Mouse (Mus musculus) olfactory bulb, adult 2 months (tissue): ENCODE results near the gene Gmeb1.

Experiments
- CTCF ChIP-seq: fragments of 200-500 bp; IDR thresholded peaks from 2 replicates; pipeline ENCODE4 v1.5.1; 2012; ENCODE audit warnings: low read depth, mild to moderate bottlenecking, low read length, moderate library complexity; ENCODE audit not compliant: insufficient read depth
- POLR2A ChIP-seq: fragments of 200-500 bp; IDR thresholded peaks from 2 replicates; pipeline ENCODE4 v1.6.1; 2012; ENCODE audit warnings: mild to moderate bottlenecking, low read depth, low read length, moderate library complexity; ENCODE audit not compliant: insufficient read depth

DNA sequence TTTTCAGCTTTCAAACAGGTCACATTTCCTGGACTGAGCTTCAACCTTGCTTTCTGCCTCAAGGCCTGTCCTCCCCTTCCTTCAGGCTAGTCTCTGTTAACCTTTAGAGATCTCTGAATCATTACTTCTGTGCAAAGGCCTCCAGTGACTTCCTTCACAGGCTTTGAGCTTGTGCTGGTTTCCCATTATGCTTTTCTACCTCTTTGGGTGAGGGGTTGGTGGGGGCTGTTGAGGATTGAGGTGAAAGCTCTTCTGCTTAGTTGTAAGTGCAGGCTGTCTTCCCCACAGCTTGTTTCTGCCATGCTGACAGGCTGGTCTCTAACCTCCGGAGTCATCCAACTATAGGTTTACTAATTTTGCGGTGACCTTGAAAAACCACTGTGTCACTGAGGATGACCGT is 5.0 kb downstream of the Gmeb1 start:
- TF ChIP-seq CTCF (no peak), POLR2A (no peak)
